Mouse (Mus musculus) retina, postnatal 7 days (tissue): ENCODE results near the gene Cdc16.
"Not testable (repeated sequence)": the region's sequence is repeated elsewhere in the genome, so short reads cannot be mapped to it uniquely, and the experiment has no call there.

ENCODE experiments used
- DNase-seq: peaks from one replicate; pipeline ENCODE4 v3.0.0-alpha.2; 2012; ENCODE audit warnings: low read depth, low spot score

The Cdc16 gene

DNA sequence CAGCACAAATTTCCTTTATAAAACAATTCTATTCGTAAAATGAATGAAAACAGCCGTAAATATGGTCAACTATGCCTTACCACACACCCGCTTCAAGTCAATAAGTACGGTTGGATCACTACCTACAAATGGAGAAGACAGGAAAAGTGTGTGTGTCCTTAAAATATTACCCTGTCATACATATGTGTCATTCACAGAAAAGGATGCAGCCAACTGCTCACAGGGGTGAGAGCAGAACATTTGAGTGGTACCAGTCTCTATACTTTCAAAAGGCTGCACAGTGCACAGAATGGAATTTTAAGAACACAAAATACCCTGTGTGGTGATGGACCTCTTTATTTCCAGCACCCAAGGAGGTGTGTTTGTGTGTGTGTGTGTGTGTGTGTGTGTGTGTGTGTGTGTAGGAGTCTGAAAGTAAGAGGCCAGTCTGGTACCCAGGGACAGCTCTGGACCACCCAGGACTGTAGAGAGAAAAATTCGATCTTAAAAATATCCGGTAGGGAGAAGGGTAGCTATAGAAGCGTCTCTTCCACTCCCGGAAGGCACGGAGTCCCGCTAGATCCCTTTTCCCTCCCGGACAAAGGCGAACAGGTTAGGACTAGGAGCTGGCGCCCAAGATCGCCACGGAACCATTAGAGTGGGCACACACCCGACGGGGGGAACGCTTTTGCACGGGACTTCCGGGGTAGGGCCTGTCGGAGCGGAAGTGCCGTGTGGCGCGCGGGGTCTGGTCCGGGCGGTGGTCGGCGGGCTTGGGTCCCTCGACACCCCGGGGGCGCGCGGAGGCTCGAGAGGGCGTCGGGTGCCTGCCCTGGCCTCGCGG, at the start of gene Cdc16:
Gene Cdc16 (plus strand): TSS at position 695 of the 823 bp plus-strand sequence.
- DNase-seq: peak; percentile 81

- DNase-seq: no peak
Measured at GRCm38 (mm10) chr8:13708514-13708913, 49.0 kb upstream of the Cdc16 start.

DNA sequence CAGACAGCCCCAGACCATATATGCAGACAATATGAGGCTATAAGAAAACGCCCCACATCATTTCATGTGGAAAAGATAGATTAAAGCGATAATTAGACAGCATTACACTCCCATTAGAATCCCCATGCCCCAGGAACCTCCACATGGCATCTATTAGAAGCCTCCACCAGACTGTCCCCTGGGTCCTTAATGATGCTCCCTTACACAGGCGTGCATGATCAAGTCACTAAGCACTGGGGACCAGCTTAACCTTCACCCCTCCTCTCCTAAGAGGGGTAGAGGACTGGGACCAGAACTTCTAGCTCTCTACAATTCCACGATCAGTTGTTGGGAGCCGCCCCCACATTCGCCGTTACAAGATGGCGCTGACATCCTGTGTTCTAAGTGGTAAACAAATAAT, 38.5 kb upstream of the Cdc16 start:
- no peak for DNase-seq

GRCm38 (mm10) chr8:13725722-13726121, 31.8 kb upstream of the Cdc16 start:
- peak; percentile 34 for DNase-seq

- DNase-seq: no peak
Measured at GRCm38 (mm10) chr8:13727469-13728094, 29.9 kb upstream of the Cdc16 start.

DNA sequence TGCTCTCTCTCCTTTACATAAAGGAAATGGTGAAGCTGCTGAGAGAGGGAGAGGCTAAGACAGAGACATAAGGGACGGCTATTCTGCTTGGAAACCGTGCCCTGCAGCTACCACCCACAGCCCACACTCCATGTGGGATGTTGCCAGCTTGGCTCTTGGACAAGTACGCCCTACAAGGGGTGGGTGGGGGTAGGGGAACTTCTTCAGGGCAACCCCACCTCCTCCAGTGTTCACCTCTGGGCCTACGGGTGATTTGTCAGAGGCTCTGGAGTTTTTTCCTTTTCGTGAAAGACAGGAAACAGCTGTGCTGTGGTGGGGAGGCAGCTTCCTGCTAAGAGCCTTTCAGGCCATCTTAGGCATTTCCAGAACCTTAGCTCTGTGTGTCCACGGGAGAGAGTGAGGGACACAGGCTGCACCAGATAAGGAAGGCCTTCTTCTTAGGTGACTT, 17.1 kb upstream of the Cdc16 start:
- DNase-seq: no peak

DNA sequence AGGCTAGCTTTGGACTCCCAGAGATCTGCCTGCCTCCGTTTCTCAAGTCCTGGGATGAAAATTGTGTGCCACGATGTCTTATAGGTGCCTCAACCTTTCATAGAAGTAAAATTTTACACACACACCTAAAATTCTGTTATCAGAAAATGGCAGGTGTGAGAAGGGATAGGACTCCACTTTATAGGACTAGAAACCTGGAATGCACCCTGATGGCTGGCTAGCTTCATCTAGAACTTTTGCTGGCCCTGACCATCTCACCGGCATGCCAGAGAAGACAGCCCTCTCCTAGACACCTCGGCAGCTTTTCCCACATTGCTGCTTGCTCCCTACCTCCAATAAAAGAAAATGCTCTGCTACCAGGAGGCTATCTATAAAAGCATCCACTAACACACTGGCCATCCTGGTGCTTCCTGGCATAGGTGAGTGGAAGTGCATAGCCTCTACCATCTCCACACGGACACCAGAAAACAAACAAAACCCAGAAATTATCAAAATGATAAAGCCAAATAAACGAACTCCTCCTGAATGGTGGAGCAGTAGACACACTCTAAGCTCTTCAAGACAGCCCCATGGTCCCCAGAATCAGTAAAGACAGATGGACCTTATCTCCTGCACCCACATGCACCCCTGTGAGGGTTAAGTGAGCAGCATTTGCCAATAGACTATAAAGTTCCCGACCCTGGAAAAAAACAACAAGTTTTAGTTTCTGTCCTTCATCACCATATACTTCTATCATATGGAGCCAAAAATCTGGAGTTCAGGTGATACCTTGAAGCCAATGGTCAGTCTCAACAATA, 16.5 kb upstream of the Cdc16 start:
- DNase-seq: no peak

DNA sequence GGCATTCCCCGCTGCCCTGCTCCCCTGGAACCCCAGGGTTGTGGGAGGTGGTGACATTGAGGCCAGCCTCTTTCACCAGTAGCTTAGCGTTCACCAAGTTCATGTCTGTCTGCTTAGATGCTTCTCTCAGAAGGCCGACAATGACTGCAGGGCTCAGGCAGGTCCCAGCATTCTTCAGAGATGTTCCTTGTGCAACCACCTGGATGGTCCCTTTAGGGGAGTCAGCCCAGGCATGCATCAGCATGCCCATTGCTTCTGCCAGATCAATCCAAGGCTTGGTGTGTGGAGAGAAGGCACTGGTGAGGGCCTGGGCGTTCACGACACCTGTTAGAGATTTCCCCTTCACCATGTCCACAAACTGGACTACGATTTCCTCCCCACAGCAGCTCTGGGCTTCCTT, 11.3 kb upstream of the Cdc16 start:
- not testable (repeated sequence) for DNase-seq

DNA sequence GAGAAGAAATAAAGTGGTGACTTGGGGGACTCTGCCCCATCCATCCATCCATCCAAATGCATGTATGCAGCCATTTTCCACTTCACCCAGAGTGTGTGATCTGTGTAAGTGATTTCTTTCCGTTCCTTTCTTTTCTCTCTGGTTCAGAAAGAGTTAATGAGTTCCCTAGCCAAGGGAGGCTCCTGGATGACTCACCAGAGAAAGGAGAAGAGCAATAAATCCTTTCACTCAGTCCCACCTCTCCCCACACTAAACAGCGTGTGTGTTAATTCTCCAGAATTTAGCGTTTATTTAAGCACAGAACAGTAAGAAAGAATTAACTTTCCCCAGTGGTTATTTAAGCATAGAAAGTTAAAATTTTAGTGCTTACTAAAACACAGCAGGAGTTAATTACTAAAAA, 9.8 kb upstream of the Cdc16 start:
- DNase-seq: no peak

DNA sequence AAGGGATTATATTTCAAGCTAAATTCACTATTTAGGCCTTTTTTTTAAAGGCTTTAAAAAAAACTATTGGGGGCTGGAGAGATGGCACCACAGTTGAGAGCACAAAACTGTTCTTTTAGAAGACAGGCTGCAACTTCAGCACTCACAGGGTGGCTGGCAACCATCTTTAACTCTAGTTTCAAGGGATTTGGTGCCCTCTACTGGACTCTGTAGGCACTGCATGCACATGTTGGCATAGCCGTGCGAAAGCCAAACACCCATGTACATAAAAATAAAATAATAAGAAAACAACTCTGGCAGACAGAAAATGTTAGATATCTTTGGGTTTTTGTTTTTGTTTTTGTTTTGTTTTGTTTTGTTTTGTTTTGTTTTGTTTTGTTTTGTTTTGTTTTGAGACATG, 3.8 kb upstream of the Cdc16 start:
- DNase-seq: peak; percentile 70

DNA sequence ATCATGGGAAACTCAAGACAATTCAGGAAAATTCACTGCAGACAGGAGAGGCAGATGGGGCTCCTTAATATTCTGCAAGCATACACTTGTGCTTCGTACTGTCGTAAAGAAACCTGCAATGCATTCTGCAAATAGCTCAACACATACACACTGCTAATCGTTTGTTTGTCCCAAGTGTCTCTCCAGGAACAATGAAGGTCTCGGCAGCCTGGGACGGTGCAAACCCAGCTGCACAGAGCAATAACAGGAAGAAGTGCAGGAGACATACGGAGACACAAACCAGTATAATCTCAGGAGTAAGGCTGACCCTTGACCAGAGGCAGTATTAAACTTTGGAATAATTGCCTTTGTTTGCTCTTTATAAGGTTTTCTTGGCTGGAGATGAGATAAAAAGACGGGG, 996 bp upstream of the Cdc16 start:
- DNase-seq: no peak

- DNase-seq: peak; percentile 17
Measured at GRCm38 (mm10) chr8:13757805-13758727, 590 bp downstream of the Cdc16 start.

GRCm38 (mm10) chr8:13769206-13769605, 11.7 kb downstream of the Cdc16 start:
- no peak for DNase-seq

DNA sequence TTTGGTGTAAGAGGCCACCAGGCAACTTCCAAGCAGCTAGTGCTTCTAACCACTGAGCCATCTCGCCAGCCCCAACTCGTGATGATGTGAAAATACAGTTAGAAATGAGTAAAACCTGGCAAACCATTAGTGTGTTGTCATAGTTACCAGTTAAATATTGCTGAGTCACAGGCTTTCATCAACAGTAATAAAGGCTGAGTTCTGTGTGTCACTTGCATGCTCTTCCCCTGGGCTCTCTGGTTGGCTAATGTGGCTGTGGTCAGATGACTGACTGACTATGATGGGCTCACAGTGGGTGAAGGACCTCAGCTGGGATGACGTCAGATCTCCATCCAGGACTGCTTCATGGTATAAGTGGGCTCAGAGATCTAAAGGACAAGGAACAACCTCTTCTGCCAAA, 23.1 kb downstream of the Cdc16 start:
- DNase-seq: no peak

- DNase-seq: peak; percentile 93
Measured at GRCm38 (mm10) chr8:13785250-13785763, 27.8 kb downstream of the Cdc16 start, which contains the start of gene Upf3a. Gene Upf3a, plus strand, starts transcription at chr8:13785615.

GRCm38 (mm10) chr8:13785764-13786299, 28.4 kb downstream of the Cdc16 start:
- peak; percentile 98 for DNase-seq

GRCm38 (mm10) chr8:13789606-13790005, 32.1 kb downstream of the Cdc16 start:
- DNase-seq: no peak

DNA sequence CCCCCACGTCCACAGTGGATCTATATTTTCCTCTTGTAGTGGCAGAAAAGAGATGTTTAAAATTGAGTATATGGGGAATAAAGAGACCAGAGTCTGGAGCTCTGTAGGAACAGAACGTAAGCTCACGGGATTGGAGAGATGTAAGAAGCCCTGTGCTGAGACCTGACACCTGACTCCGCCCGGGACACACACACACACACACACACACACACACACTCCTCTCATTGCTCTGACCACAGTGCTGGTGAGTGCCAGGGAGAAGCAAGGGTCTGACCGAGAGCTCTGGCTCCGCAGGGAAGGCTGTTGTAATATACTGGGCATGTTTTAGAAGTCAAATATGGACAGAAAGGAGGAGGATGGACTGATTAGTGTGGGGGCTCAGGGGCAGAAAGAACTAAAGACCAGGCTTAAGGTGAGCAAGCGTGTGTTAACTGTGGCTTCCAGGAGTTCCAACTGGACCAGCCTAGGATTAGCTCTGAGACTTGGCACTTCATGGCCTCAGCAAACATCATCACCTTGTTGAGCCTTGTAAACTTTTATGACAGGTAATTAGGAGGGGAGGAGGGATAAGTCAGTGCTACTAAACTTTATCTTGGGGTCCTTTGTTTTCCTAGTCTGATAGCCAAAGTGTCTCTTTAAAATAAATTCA, 35.7 kb downstream of the Cdc16 start:
- DNase-seq: no peak

DNA sequence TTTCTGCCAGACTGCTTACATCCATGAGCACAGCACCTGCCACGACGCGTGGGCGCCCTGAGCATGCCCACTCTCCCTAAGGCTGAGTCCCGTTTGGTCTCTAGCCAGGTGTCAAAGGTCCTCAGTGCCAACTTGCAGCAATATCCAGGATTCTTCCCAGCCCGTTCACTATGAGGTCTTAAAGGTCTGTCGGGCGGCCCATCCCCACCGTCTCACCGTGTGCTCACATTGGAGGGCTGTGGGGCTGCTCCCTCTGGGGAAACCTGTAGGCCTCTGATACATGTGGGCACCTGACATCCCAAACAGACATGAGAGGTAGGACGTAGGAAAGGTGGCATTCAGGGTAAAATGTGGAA, 36.2 kb downstream of the Cdc16 start:
- no peak for DNase-seq

- DNase-seq: no peak
Measured at GRCm38 (mm10) chr8:13797676-13798075, 40.2 kb downstream of the Cdc16 start.
